Mouse (Mus musculus) adrenal gland, adult 18-20 months (tissue): ENCODE measurements around the gene Fgfr2. TPM values are rescaled to one million over a fixed set of nuclear protein-coding genes. Genes with fewer than 3 reads are reported as not detected.
A peak's percentile ranks its signal among the peaks of the same experiment; 100 is the strongest.

Experiments
- DNase-seq, 2 experiments: peaks; one replicate each; pipeline ENCODE4 v3.0.0; 2021 to 2022; ENCODE audit warnings: low spot score in 2 of 2
- total RNA-seq, 2 experiments: library from RNA; stranded (reverse); gene quantifications; 1 replicate in 1 of 2; 2 replicates in 1 of 2; pipeline ENCODE4 v1.2.3; 2021

The Fgfr2 gene
- total RNA-seq, 2 experiments from 2014 or later: 294 to 308 TPM

DNA sequence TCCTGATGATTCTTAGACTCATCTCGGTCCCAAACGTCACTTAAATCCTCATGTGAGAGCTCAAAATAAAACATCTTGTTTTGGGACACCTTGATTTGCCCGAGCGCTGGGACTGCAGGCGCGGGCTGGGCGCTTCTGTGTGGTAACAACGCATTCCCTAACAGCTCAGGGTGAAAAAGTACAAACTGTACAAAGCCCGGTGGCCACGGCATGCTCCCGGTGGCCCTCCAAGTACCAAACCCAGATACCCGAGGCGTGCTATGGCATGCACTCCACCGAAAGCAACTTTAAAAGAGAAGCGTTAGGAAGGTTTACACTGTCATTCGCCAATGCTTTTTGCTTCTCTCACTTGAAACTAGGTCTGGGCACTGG lies 2187.7 kb downstream of the Fgfr2 start:
- DNase-seq: no peak

DNA sequence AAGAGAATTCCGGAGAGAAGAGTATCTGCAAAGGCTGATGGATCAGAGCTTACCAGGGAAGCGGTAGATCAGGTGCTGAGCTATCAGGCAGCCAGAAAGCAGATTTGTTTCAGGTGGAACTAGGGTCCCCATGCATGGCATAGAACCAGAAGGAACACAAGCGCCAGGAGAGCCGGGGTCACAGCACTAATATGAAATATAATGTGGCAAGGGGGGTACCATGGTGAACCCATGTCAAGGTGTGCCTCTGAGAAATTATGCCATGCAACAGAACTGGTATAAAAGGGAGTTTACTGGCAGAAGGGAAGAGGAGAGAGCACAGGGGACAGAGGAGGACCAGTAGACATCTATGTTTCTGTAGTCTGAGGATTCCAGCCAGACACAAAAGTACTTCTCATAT lies 2188.5 kb downstream of the Fgfr2 start:
- no peak for DNase-seq

DNA sequence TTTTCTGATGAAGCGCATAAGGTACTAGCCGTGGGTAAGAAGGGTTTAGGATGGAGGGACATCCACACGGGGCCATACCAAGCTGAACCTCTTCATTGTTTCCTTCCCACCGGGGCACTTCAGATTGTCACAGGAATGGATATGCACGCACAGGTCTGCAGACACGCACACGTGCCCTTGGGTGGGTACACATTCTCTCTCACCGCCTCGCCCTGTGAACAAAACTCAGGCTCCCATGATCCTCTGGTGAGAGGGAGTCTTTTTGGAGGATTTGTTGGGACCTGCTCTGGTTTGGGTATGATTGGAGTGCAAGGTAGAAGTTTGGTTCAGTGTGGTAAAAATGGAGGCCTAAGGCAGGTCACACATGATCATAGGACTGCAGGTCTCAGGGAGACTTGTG lies 2190.2 kb downstream of the Fgfr2 start:
- DNase-seq: no peak

- no peak for DNase-seq
These were observed 2192.7 kb downstream of the Fgfr2 start for GRCm38 (mm10) chr7:130930401-130930800.

GRCm38 (mm10) chr7:130922981-130923731 lies 2200.0 kb downstream of the Fgfr2 start:
- peak; percentile 39 to 58 for DNase-seq

DNA sequence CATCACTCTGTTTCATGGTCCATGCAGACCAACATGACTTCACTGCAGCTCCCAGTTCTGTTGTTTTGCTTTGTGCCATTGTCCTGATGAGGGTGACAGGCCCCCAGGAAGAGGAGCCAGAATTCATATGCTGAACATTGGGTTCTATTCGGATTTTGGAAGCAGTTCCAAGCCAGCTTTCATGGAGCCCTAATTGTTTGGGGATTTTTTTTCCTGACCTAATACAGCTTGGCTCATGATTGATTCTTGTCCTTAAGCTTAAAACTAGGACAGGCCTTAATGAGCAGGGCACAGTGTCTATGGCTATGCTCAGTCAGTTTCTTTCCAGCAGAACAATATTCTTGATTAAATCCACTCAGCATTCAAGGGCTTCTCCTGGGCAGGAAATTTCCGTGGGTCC lies 2204.9 kb downstream of the Fgfr2 start:
- no peak for DNase-seq

DNA sequence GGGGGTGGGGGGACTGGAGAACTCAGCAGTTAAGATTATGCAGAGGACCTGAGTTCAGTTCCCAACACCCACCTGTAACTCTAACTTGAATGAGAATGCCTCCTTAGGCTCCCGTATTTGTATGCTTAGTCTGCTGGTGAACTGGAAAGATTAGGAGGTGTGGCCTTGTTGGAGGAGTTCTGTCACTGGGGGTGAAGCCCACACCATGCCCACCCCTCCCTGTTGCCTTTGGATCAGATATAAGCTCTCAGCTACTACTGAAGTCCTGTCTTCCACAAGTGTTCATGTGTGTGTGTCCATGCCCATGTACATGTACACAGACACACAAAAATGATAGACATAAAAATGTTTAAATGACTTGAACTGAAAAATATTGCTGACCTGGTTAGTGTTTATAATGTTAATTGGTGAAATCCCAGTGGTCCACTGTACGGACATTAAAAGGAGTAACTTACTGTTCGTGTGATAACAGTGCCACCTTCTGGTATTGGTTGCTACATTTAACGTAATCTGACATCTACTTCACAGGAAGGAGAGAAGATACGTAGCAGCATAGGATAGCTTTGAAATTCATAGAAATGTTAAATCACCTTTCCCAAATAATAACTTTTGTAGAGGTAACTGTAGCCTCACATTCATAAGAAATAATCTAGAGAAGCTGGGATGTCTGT lies 2208.3 kb downstream of the Fgfr2 start:
- DNase-seq: no peak

GRCm38 (mm10) chr7:130910841-130911240 lies 2212.3 kb downstream of the Fgfr2 start:
- peak; percentile 40 to 43 for DNase-seq

DNA sequence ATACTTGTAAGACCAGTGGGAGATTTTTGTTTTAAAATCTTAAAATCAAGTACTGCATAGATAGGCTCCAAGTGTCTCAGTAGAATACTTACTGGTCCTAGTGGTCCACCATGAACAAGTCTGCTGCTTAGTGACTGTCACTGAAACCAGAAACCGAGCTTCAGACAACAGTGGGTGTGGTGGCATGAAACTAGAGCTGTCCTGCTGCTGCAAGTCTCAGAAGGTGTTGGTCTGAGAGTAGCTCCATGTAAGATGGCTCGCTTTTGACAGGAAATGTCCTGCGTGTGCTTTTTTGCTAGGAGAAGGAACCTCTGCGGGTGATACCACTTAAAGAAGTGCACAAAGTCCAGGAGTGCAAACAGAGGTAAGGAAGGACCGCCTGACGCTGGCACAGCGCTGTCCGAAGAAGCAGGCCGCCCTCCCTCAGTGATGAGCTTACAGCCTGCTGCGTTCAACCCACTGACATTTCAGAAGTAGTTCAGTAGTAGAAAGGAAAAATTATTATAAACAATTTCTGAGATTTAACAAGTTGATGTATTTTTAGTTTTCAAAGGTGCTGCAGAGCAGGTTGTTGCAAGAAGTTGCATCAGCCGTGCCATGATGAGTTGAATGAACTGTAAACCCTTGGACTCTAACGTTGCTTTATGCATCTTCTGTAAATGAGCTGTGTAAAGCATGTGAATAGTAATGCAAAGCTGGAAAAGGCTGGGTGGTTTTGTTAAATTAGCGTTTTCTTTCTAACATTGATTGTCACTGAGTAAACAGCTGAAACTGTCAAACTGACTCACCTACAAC lies 2218.4 kb downstream of the Fgfr2 start:
- no peak for DNase-seq

DNA sequence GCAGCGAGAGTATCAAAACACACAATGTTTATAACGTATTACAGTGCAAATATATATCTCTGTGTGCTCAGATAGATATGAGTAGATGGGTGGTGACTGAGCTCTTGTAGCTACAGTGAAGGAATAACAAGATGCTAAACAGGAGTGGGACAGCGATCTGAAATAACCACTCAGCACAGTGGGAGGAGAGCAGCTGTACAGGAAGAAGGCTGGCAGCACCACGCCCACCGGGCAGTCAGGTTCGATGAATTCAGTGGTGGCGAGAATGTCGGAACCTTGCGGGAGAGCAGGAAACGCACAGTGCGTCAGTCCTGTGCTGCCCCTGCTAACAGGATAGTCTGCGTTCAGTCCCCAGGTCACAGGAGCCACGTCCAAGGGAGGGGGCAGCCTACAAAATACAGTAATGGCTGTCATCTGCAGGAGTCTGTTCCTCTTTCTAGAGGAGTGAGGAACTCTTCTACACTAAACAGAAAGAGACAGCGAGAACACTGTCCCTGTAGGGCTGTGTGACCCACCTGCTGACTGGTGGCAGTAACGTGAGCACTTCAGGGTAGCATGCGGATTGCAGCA lies 2219.6 kb downstream of the Fgfr2 start:
- DNase-seq: no peak

DNA sequence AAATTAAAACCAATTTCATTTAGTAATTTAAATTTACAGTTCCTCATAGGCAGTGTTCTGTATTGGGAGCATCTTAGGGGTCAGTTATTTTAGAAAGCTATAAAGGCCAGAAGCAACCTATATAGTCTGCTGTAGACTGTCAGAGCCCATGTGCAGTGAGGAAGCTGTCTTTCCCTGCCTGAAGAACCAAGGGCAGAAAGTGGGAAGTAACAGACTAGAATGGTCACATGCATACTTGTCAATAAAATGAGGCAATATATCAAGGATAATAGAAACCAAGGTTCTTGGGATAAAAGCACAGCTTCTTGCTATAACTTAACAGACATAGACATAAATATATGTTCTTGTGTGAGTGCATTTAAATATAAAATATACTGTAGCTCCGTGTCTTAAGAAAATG lies 2220.2 kb downstream of the Fgfr2 start:
- no peak for DNase-seq

DNA sequence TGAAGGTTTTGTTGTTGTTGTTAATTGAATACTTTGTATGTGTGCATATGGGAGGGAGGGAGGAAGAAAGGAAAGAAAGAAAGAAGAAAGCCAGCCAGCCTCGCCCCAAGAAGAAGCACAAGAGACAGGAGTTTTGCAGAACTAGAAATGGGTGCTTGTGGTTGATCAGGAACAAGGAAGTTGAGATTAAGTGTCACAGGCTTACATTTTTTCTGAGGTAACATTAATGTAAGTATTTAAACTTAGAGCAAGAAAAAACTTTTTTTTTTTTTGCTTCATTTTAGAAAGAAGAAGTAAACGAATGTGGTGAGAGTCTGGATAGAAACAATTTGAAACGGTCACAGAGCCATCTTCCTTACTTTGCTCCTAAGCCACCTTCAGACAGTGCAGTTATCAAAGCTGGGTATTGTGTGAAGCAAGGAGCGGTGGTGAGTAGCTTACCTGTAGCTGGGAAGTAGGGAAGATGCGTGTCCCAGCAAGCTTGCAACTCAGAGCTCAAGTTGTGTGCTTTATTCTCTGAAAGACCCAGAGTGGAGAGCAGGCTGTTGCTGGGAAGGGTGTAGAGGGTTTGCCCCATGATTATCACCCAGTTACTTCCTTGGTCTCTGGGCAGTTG lies 2222.8 kb downstream of the Fgfr2 start:
- DNase-seq: no peak

GRCm38 (mm10) chr7:130898373-130898772 lies 2224.8 kb downstream of the Fgfr2 start:
- no peak for DNase-seq

GRCm38 (mm10) chr7:130897201-130897600 lies 2225.9 kb downstream of the Fgfr2 start:
- DNase-seq: no peak

GRCm38 (mm10) chr7:130896064-130896463 lies 2227.1 kb downstream of the Fgfr2 start:
- no peak for DNase-seq

- no peak for DNase-seq
These were observed 2227.6 kb downstream of the Fgfr2 start for GRCm38 (mm10) chr7:130895618-130895945.

- DNase-seq: no peak
These were observed 2228.1 kb downstream of the Fgfr2 start for GRCm38 (mm10) chr7:130894931-130895617.

GRCm38 (mm10) chr7:130892973-130893372 lies 2230.2 kb downstream of the Fgfr2 start:
- no peak for DNase-seq

- DNase-seq: no peak
These were observed 2232.3 kb downstream of the Fgfr2 start for GRCm38 (mm10) chr7:130890871-130891270.

GRCm38 (mm10) chr7:130887946-130888345 lies 2235.2 kb downstream of the Fgfr2 start:
- DNase-seq: no peak

DNA sequence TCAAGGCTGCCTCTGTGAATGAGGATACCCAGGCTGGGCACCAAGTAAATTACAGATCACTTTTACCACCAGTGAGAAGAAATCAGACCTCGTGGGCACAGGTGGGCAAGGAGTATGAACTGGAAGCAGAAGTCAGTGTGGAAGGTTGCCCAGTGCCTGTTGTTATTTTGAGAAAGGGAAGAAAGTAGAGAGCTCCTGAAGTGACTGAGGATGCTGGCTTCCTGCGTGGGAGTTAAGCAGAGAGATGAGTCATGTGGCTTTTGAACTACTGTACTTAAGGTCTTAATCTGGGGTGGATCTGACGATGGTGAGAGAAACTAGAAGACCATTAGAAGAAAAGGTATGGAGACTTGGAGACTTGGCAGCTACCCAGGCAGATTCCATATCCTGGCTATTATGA lies 2236.9 kb downstream of the Fgfr2 start:
- DNase-seq: no peak
